ENCODE assay signal across 17 mouse cellular contexts in genomic region chr8:13334671-13335070, GRCm38 (mm10). TPM values are rescaled to one million over a fixed set of nuclear protein-coding genes. Genes with fewer than 3 reads are reported as not detected.
DNase-seq lines count a peak whose midpoint lies in the region; ATAC-seq and TF ChIP-seq lines count a peak whose summit lies in the region.
"Had no signal": no experiment of that assay in that cellular context is flagged by ENCODE, and none has a peak within 500 bp of the region (broad histone marks: within the 10 kb centered on the region; RNA-seq: fewer than 3 reads in every experiment).

No protein-coding gene starts in this region.

- no peaks in the 10 kb centered on the region for H3K9me3 ChIP-seq in intestine, postnatal 0 days (ENCODE audit: control insufficient read depth)
- no peaks in the 10 kb centered on the region for H3K9me3 ChIP-seq in intestine, embryonic 16.5 days (ENCODE audit: control insufficient read depth, low read length)
- H3K9me3 ChIP-seq in MEL (replicated peaks; ENCODE audit: insufficient read depth, low read length): no peaks in the 10 kb centered on the region
- no peaks in the 10 kb centered on the region for H3K9me3 ChIP-seq in stomach, postnatal 0 days (ENCODE audit: control insufficient read depth, low read length)
- no peaks in the 10 kb centered on the region for H3K9me3 ChIP-seq in hindbrain, embryonic 16.5 days (ENCODE audit: control insufficient read depth, low read length)
- H3K9me3 ChIP-seq: heart, embryonic 12.5 days; limb, embryonic 13.5 days; lung, embryonic 15.5 days had no signal

- TF ChIP-seq CTCF in intestine, postnatal 0 days (IDR thresholded peaks at IDR 0.05; ENCODE audit: low read depth): peak; percentile 46
- TF ChIP-seq CTCF in testis, adult 2 months (IDR thresholded peaks at IDR 0.05; ENCODE audit: control insufficient read depth, insufficient read depth, insufficient replicate concordance, low read depth, low read length): peak; percentile 25; the same call in 1 of the 2 replicates
- TF ChIP-seq CTCF in MEL (IDR thresholded peaks at IDR 0.05 in 2 of 3, conservative IDR thresholded peaks at IDR 0.05 in 1 of 3; ENCODE audit: control insufficient read depth in 1 of 3, insufficient read depth in 1 of 3, low read depth in 2 of 3, low read length in 3 of 3, poor library complexity in 1 of 3, severe bottlenecking in 1 of 3): peak; percentile 54 to 64 (median 58)
- TF ChIP-seq CTCF in stomach, postnatal 0 days (IDR thresholded peaks at IDR 0.05; ENCODE audit: low read depth): peak; percentile 45

- TF ChIP-seq POLR2A in testis, adult 2 months (IDR thresholded peaks at IDR 0.05; ENCODE audit: control insufficient read depth, low read depth, low read length): no peak
- no peak for TF ChIP-seq POLR2A in MEL (IDR thresholded peaks at IDR 0.05; ENCODE audit: control insufficient read depth in 1 of 2, insufficient read depth in 1 of 2, low read depth in 1 of 2, low read length in 2 of 2, poor library complexity in 1 of 2)

- H3K27me3 ChIP-seq in intestine, postnatal 0 days (replicated peaks; ENCODE audit: control insufficient read depth, insufficient read depth, low read length): no peaks in the 10 kb centered on the region
- H3K27me3 ChIP-seq in intestine, embryonic 16.5 days (replicated peaks; ENCODE audit: control insufficient read depth, insufficient read depth, low read length): no peaks in the 10 kb centered on the region
- no peaks in the 10 kb centered on the region for H3K27me3 ChIP-seq in testis, adult 2 months (ENCODE audit: control insufficient read depth, insufficient read depth, low read length)
- H3K27me3 ChIP-seq in MEL (ENCODE audit: control insufficient read depth in 1 of 2, insufficient read depth in 2 of 2, low read length in 2 of 2): no peaks in the 10 kb centered on the region; a peak in 1 of 4 replicates
- H3K27me3 ChIP-seq in stomach, postnatal 0 days (ENCODE audit: control insufficient read depth, insufficient read depth, low read length): no peaks in the 10 kb centered on the region
- no peaks in the 10 kb centered on the region; the same call in 1 of the 2 replicates for H3K27me3 ChIP-seq in hindbrain, embryonic 16.5 days (replicated peaks; ENCODE audit: control insufficient read depth, insufficient read depth, low read length)
- H3K27me3 ChIP-seq: heart, embryonic 12.5 days; limb, embryonic 13.5 days; lung, embryonic 15.5 days; Patski had no signal

- TF ChIP-seq RAD21 in MEL (IDR thresholded peaks at IDR 0.05; ENCODE audit: low read depth, low read length): peak; percentile 43

- peaks cover 10% of the 10 kb centered on the region for H3K79me2 ChIP-seq in MEL (ENCODE audit: control insufficient read depth, insufficient read depth, low read length, poor library complexity)

- H3K9ac ChIP-seq in intestine, postnatal 0 days (ENCODE audit: low read depth, low read length): no peak overlapping the region
- H3K9ac ChIP-seq in intestine, embryonic 16.5 days (ENCODE audit: low read depth, low read length): no peak overlapping the region
- no peak overlapping the region for H3K9ac ChIP-seq in MEL (ENCODE audit: control insufficient read depth, low read depth, low read length, poor library complexity, severe bottlenecking)
- H3K9ac ChIP-seq in stomach, postnatal 0 days (ENCODE audit: low read length): no peak overlapping the region
- no peak overlapping the region for H3K9ac ChIP-seq in hindbrain, embryonic 16.5 days (ENCODE audit: low read depth, low read length)
- H3K9ac ChIP-seq: heart, embryonic 12.5 days; limb, embryonic 13.5 days; lung, embryonic 15.5 days had no signal

- no peak overlapping the region for H3K27ac ChIP-seq in intestine, postnatal 0 days (ENCODE audit: low read depth, low read length)
- H3K27ac ChIP-seq in intestine, embryonic 16.5 days (ENCODE audit: low read length): no peak overlapping the region
- H3K27ac ChIP-seq in testis, adult 2 months (ENCODE audit: control insufficient read depth, insufficient read depth, low read depth, low read length): no peak overlapping the region
- no peak overlapping the region for H3K27ac ChIP-seq in MEL (ENCODE audit: control insufficient read depth, low read depth, low read length)
- H3K27ac ChIP-seq in stomach, postnatal 0 days (replicated peaks): no peak overlapping the region
- no peak overlapping the region for H3K27ac ChIP-seq in hindbrain, embryonic 16.5 days (ENCODE audit: low read depth, low read length)
- H3K27ac ChIP-seq: limb, embryonic 13.5 days; lung, embryonic 15.5 days had no signal

- WGBS in intestine, postnatal 0 days: 36% methylated on average over 1 of the region's 1 CpGs
- 53% methylated on average over 1 of the region's 1 CpGs for WGBS in intestine, embryonic 16.5 days
- 46% methylated on average over 1 of the region's 1 CpGs for WGBS in stomach, postnatal 0 days
- 56% methylated on average over 1 of the region's 1 CpGs for WGBS in hindbrain, embryonic 16.5 days

- no peak for DNase-seq in testis, postnatal 10 days (ENCODE audit: low spot score)
- DNase-seq in MEL (ENCODE audit: low read depth, low spot score): peak; percentile 68
- DNase-seq in stomach, postnatal 0 days (ENCODE audit: low spot score): no peak
- DNase-seq in frontal cortex, adult 2 months (ENCODE audit: extremely low spot score in 1 of 2, low spot score in 1 of 2): no peak
- DNase-seq: adrenal gland, postnatal 36 days; cerebellum, postnatal 14 days; embryo, embryonic 11 days; midbrain, embryonic 14.5 days had no signal

- TF ChIP-seq EP300 in MEL (IDR thresholded peaks at IDR 0.05; ENCODE audit: low read depth in 1 of 2, low read length in 2 of 2): no peak
- TF ChIP-seq EP300 in stomach, postnatal 0 days (optimal IDR thresholded peaks at IDR 0.05): no peak

- ATAC-seq in intestine, postnatal 0 days: no peak
- no peak for ATAC-seq in intestine, embryonic 16.5 days
- no peak for ATAC-seq in stomach, postnatal 0 days (ENCODE audit: low FRiP score, low TSS enrichment)
- ATAC-seq in hindbrain, embryonic 16.5 days: no peak
- ATAC-seq: forebrain, embryonic 14.5 days; Patski had no signal

- no peak overlapping the region for H3K4me2 ChIP-seq in intestine, postnatal 0 days (replicated peaks; ENCODE audit: low read depth)
- no peak overlapping the region for H3K4me2 ChIP-seq in intestine, embryonic 16.5 days (ENCODE audit: low read depth, low read length)
- H3K4me2 ChIP-seq in stomach, postnatal 0 days (replicated peaks; ENCODE audit: low read depth): no peak overlapping the region
- no peak overlapping the region for H3K4me2 ChIP-seq in hindbrain, embryonic 16.5 days (ENCODE audit: low read length)
- H3K4me2 ChIP-seq: heart, embryonic 12.5 days; limb, embryonic 13.5 days; lung, embryonic 15.5 days had no signal

- no peak overlapping the region for H3K4me3 ChIP-seq in intestine, postnatal 0 days (ENCODE audit: low read depth, low read length)
- no peak overlapping the region for H3K4me3 ChIP-seq in intestine, embryonic 16.5 days (ENCODE audit: low read length)
- no peak overlapping the region for H3K4me3 ChIP-seq in testis, adult 2 months (ENCODE audit: control insufficient read depth, low read depth, low read length)
- no peak overlapping the region for H3K4me3 ChIP-seq in MEL (ENCODE audit: control insufficient read depth in 1 of 2, insufficient read depth in 1 of 2, low read depth in 2 of 2, low read length in 2 of 2)
- H3K4me3 ChIP-seq in stomach, postnatal 0 days (ENCODE audit: low read depth, low read length): no peak overlapping the region
- no peak overlapping the region for H3K4me3 ChIP-seq in hindbrain, embryonic 16.5 days (ENCODE audit: low read length)
- H3K4me3 ChIP-seq: heart, embryonic 12.5 days; limb, embryonic 13.5 days; lung, embryonic 15.5 days had no signal

- no peaks in the 10 kb centered on the region for H3K4me1 ChIP-seq in intestine, postnatal 0 days (replicated peaks; ENCODE audit: control insufficient read depth, insufficient read depth, low read length)
- peaks cover 7% of the 10 kb centered on the region for H3K4me1 ChIP-seq in intestine, embryonic 16.5 days (ENCODE audit: control insufficient read depth, insufficient read depth, low read length)
- peaks cover 4% of the 10 kb centered on the region for H3K4me1 ChIP-seq in testis, adult 2 months (ENCODE audit: control insufficient read depth, insufficient read depth, low read length)
- peaks cover 0 to 12% of the 10 kb centered on the region in 2 experiments; a peak in 2 of 4 replicates for H3K4me1 ChIP-seq in MEL (ENCODE audit: control insufficient read depth in 1 of 2, insufficient read depth in 2 of 2, low read length in 2 of 2)
- H3K4me1 ChIP-seq in stomach, postnatal 0 days (replicated peaks; ENCODE audit: control insufficient read depth, insufficient read depth): no peaks in the 10 kb centered on the region
- H3K4me1 ChIP-seq in hindbrain, embryonic 16.5 days (ENCODE audit: control insufficient read depth, insufficient read depth, low read depth, low read length): peaks cover 1% of the 10 kb centered on the region; the same call in 1 of the 2 replicates

- H3K36me3 ChIP-seq in intestine, postnatal 0 days (ENCODE audit: control insufficient read depth, insufficient read depth): no peaks in the 10 kb centered on the region
- H3K36me3 ChIP-seq in intestine, embryonic 16.5 days (ENCODE audit: control insufficient read depth, insufficient read depth, low read length): no peaks in the 10 kb centered on the region
- no peaks in the 10 kb centered on the region for H3K36me3 ChIP-seq in testis, adult 2 months (ENCODE audit: control insufficient read depth, insufficient read depth, low read length)
- H3K36me3 ChIP-seq in MEL (ENCODE audit: control insufficient read depth in 1 of 2, insufficient read depth in 2 of 2, low read length in 2 of 2): peaks cover 0 to 8% of the 10 kb centered on the region in 2 experiments; a peak in 2 of 4 replicates
- H3K36me3 ChIP-seq in stomach, postnatal 0 days (ENCODE audit: control insufficient read depth, insufficient read depth, low read length): no peaks in the 10 kb centered on the region
- H3K36me3 ChIP-seq in hindbrain, embryonic 16.5 days (ENCODE audit: control insufficient read depth, insufficient read depth, low read length): no peaks in the 10 kb centered on the region
- H3K36me3 ChIP-seq: heart, embryonic 12.5 days; limb, embryonic 13.5 days; lung, embryonic 15.5 days had no signal

RNA-seq across cellular contexts. Expression of gene Tfdp1, which starts 3.9 kb away (rescaled TPM):
- polyA plus RNA-seq in intestine, postnatal 0 days (2015; fragmentation: Nextera tagmentation; extraction: Ambion mirVana): 50.3 and 51.2 TPM in 2 replicates
- 116 and 123 TPM in 2 replicates for polyA plus RNA-seq in intestine, embryonic 16.5 days (2015; fragmentation: Nextera tagmentation; extraction: Ambion mirVana)
- polyA plus RNA-seq in testis, adult 2 months (2012; rRNA removed): 42.0 and 44.9 TPM in 2 replicates
- 214 and 256 TPM in 2 replicates for total RNA-seq in MEL (2012; rRNA removed)
- 100 to 1,000 TPM; 143 to 331 TPM for polyA plus RNA-seq in MEL (2012; ENCODE audit: insufficient read depth in 1 of 2, insufficient read length in 2 of 2, low read depth in 1 of 2, low replicate concordance in 2 of 2, missing spikeins in 1 of 2)
- 65.8 and 69.3 TPM in 2 replicates for polyA plus RNA-seq in stomach, postnatal 0 days (2015; fragmentation: Nextera tagmentation; extraction: Ambion mirVana)
- 83.9 and 84.9 TPM in 2 replicates for polyA plus RNA-seq in frontal cortex, adult 2 months (2012; rRNA removed)
- polyA plus RNA-seq in hindbrain, embryonic 16.5 days (2015; fragmentation: Nextera tagmentation; extraction: Ambion mirVana): 85.8 and 91.6 TPM in 2 replicates

RNA-seq across cellular contexts. Expression of gene Tmco3, which starts 46.7 kb away (rescaled TPM):
- 18.5 and 22.2 TPM in 2 replicates for polyA plus RNA-seq in intestine, postnatal 0 days (2015; fragmentation: Nextera tagmentation; extraction: Ambion mirVana)
- 28.0 and 32.5 TPM in 2 replicates for polyA plus RNA-seq in intestine, embryonic 16.5 days (2015; fragmentation: Nextera tagmentation; extraction: Ambion mirVana)
- 11.5 and 14.2 TPM in 2 replicates for polyA plus RNA-seq in testis, adult 2 months (2012; rRNA removed)
- 9.3 and 11.8 TPM in 2 replicates for total RNA-seq in MEL (2012; rRNA removed)
- 10 to 100 TPM in 1 of 2 experiments, not detected in 1; 20.3 TPM for polyA plus RNA-seq in MEL (2012; ENCODE audit: insufficient read depth in 1 of 2, insufficient read length in 2 of 2, low read depth in 1 of 2, low replicate concordance in 2 of 2, missing spikeins in 1 of 2)
- 14.7 and 15.5 TPM in 2 replicates for polyA plus RNA-seq in stomach, postnatal 0 days (2015; fragmentation: Nextera tagmentation; extraction: Ambion mirVana)
- 45.4 and 47.6 TPM in 2 replicates for polyA plus RNA-seq in frontal cortex, adult 2 months (2012; rRNA removed)
- polyA plus RNA-seq in hindbrain, embryonic 16.5 days (2015; fragmentation: Nextera tagmentation; extraction: Ambion mirVana): 50.6 and 57.2 TPM in 2 replicates

RNA-seq across cellular contexts. Expression of gene Dcun1d2, which starts 46.7 kb away (rescaled TPM):
- polyA plus RNA-seq in intestine, postnatal 0 days (2015; fragmentation: Nextera tagmentation; extraction: Ambion mirVana): 7.3 and 7.9 TPM in 2 replicates
- polyA plus RNA-seq in intestine, embryonic 16.5 days (2015; fragmentation: Nextera tagmentation; extraction: Ambion mirVana): 16.9 and 17.7 TPM in 2 replicates
- polyA plus RNA-seq in testis, adult 2 months (2012; rRNA removed): 5.4 and 5.6 TPM in 2 replicates
- total RNA-seq in MEL (2012; rRNA removed): 15.3 and 19.9 TPM in 2 replicates
- 10 to 100 TPM in 1 of 2 experiments, not detected in 1; 19.1 TPM for polyA plus RNA-seq in MEL (2012; ENCODE audit: insufficient read depth in 1 of 2, insufficient read length in 2 of 2, low read depth in 1 of 2, low replicate concordance in 2 of 2, missing spikeins in 1 of 2)
- 9.6 and 9.9 TPM in 2 replicates for polyA plus RNA-seq in stomach, postnatal 0 days (2015; fragmentation: Nextera tagmentation; extraction: Ambion mirVana)
- polyA plus RNA-seq in frontal cortex, adult 2 months (2012; rRNA removed): 51.0 and 54.7 TPM in 2 replicates
- 34.4 and 35.4 TPM in 2 replicates for polyA plus RNA-seq in hindbrain, embryonic 16.5 days (2015; fragmentation: Nextera tagmentation; extraction: Ambion mirVana)
